Mouse (Mus musculus): ENCODE results near the gene Actb.
"Not testable (repeated sequence)": the region's sequence is repeated elsewhere in the genome, so short reads cannot be mapped to it uniquely, and the experiment has no call there.

The Actb gene

DNA sequence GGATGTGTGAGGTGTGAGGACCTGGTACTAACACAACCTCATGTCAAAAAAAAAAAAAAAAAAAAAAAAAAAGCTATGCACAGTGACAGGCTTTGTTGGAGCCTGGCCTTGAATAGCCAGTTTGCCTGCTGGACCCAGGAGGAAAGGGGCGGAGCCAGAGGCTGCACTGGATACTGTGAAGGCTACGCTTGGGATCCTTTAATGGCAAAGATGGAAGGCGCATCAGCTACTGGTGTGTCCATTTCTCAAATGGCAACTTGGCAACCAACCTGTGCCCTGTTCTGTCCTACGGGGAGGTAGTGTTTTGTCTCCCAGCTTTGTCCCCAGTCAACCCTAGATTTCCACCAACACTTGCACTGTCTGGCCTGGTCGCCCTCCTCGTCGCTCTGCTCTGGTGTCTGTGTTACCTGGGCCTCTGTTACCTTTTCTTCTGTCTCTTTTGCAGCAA is 5.2 kb downstream of the Actb start:
- no peak for DNase-seq

DNA sequence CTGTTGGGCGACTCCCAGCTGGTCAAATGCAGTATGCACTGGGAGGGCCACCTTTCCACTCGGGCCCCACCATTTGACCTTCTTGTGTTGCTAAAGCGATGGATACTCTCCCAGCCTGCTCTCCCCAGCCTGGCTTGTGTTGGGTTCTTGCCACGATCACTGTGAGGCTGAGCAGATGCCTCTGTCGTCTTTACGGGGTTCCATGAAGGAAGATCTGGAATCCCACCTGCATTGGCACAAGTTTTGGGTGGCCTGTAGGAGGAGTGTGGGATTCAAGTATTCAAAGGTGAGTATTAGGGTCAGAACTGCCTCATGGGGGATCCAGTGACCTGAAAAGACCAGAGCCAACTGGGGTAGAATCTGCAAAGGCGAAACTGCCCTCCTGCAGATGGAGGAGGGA is 5.9 kb downstream of the Actb start:
- no peak for DNase-seq

GRCm38 (mm10) chr5:142899932-142900533 is 6.5 kb downstream of the Actb start:
- no peak for DNase-seq

DNA sequence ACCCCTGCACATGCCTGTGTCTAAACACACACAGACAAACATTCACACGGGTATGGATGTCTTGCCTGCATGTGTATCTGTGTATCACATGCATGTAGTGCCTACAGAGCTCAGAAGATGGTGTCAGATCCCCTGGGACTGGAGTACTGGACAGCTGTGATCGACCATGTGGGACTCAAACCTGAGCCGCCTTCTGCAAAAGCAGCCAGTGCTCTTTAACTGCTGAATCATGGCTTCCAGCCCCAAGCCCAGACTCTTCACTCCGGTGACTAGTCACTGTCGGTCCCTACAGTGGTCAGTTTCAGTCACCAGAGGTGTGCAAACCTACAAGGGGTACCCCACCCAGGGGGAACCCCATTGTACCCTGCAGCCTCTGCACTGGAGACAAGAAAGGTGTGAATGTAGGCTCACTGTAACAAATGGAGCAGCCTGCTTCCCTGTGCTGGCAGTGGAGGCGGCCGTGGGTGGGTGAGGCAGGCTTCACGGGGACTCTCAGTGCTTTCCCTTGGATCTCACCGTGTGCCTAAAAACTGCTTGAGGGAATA is 7.4 kb downstream of the Actb start:
- DNase-seq = no peak

- no peak for DNase-seq
These were observed 8.2 kb downstream of the Actb start for GRCm38 (mm10) chr5:142898316-142898715.

GRCm38 (mm10) chr5:142897568-142898248 is 8.8 kb downstream of the Actb start:
- DNase-seq = no peak

DNA sequence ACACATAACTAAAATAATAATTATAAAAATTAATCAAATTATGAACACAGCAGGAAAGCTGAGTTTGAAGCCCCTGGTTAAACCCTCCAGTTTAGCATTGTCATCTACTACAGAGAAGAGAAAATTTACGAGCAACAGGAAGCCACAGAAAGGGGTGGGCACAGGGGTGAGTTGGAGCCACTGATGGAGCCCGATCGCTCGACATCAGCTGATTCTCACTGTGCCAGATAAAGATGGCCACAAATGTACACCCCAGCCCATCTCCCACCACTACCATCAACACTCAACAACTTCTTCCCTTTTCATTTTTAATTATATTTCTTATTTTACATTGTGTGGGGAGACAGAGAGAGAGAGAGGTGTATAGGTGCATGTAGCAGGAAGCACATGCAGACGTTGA is 9.8 kb downstream of the Actb start:
- no peak for DNase-seq

- no peak for DNase-seq
These were observed 10.4 kb downstream of the Actb start for GRCm38 (mm10) chr5:142896192-142896591.

GRCm38 (mm10) chr5:142894918-142895613 is 11.5 kb downstream of the Actb start, which contains the start of gene Fbxl18:
TSS of gene Fbxl18 (minus strand) at chr5:142895421.
- peak; percentile 88 for DNase-seq

DNA sequence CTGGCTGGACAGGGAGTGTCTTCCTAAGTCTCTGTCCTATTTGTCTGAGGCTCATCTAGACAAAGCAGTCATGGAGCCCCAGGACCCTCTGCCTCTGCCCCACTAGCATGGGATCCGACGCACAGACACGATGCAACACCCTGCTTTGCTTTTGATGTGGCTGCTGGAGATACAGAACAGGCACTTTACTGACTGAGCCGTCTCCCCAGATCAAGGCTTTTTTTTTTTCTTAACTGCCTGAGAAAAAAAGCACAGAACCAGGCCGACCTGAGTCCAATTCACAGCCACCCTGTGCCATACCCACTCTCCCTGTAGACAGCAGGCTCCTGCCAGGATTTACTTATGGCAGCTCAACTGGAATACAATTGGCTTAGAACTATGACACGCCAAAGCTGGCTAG is 15.2 kb downstream of the Actb start:
- no peak for DNase-seq

- not testable (repeated sequence) for DNase-seq
These were observed 19.0 kb downstream of the Actb start for GRCm38 (mm10) chr5:142887533-142887932.

- no peak for DNase-seq
These were observed 19.8 kb downstream of the Actb start for GRCm38 (mm10) chr5:142886761-142887160.

- no peak for DNase-seq
These were observed 20.4 kb downstream of the Actb start for GRCm38 (mm10) chr5:142886181-142886580.

GRCm38 (mm10) chr5:142882471-142882870 is 24.1 kb downstream of the Actb start:
- DNase-seq = no peak

GRCm38 (mm10) chr5:142881936-142882335 is 24.6 kb downstream of the Actb start:
- DNase-seq = no peak

- DNase-seq = no peak
These were observed 25.6 kb downstream of the Actb start for GRCm38 (mm10) chr5:142880806-142881516.

DNA sequence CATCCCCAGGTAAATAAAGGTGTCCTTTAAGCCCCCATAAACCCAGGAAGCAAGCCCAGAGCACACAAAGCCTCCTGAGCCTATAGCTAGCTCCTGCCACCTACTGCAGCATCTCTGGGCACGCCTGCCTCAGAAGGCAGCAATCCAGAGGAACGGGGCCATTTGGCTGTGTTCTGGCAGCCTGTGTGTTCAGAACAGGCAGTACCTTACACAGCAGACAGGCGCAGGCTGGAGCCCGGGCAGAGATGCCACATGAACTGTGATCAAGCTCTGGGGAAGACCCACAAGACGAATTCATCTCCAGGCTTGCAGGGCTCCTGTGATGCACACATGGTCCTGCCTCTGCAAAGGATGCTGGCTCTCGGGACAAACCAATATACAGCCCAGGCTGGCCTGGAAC is 26.3 kb downstream of the Actb start:
- DNase-seq = peak; percentile 67

- peak; percentile 84 for DNase-seq
These were observed 27.0 kb downstream of the Actb start for GRCm38 (mm10) chr5:142879318-142880175.

GRCm38 (mm10) chr5:142878570-142878969 is 28.0 kb downstream of the Actb start:
- peak; percentile 68 for DNase-seq

DNA sequence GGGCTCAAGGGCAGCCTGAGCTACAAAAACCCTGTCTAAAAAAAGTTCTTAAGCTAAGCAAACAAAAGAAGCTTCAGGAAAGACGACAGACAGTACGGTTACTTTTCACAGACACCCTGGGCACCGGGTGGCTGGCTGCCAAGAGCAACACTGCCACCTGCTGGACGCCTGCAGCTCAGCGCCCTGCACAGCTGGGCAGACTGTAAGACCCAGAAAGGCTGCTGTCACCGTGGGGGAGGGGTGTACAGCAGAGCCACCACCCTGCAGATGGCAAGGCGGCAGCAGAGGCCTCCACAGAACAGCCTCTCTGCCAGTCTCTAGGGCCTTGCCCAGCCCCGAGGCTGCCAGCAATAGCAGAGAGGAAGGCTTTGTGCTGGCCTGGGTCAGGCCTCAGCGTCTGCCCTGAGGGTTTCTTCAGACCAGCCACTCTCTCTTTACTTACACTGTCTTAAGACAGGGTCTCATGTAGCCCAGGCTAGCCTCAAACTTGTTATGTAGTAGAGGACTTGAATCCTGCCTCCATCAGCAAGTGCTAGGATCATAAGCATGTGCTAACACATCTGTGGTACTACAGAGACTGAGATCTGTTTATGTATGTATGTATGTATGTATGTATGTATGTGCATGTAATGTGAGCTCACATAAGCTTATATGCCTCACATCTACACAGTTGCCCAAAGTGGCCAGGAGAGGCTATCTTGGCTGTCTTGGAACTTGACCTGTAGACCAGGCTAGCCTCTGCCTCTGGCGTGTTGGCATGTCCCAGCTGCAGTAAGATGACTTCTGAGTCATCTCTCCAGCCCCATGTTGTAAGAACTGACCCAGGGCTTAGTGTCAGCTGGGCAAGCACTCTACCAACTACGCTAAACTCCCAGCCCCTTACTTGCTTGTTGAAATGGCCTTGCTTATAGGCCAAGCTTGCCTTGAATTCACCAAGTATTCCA is 28.9 kb downstream of the Actb start:
- peak; percentile 78 for DNase-seq

- no peak for DNase-seq
These were observed 29.7 kb downstream of the Actb start for GRCm38 (mm10) chr5:142876896-142877295.
